Mouse (Mus musculus) layer of hippocampus, adult 18-20 months (tissue): ENCODE measurements at regions not wholly inside any gene's neighbourhood (a gene's known extent, or its start where the extent isn't known, plus 50 kb on each side); places are given as distances from the start of the nearest gene placed in this dataset.

ENCODE experiments used
- DNase-seq, 2 experiments: peaks; one replicate each; pipeline ENCODE4 v3.0.0; 2022; ENCODE audit warnings: low spot score in 2 of 2
- microRNA-seq, 2 experiments: library from miRNA; unstranded; fragments of <30 nt; microRNA quantifications; one replicate each; pipeline ENCODE4 v1.2.0; 2021

GRCm38 (mm10) chr14:110013229-110013628 lies 741.7 kb downstream of the Slitrk6 start:
- no peak for DNase-seq

GRCm38 (mm10) chr14:110007159-110007558 lies 747.8 kb downstream of the Slitrk6 start:
- no peak for DNase-seq

GRCm38 (mm10) chr14:109985026-109985425 lies 769.9 kb downstream of the Slitrk6 start:
- peak in 1 of 2 experiments; percentile 55 for DNase-seq

- peak; percentile 9 to 55 for DNase-seq
Observed at GRCm38 (mm10) chr14:109958008-109958407, 796.9 kb downstream of the Slitrk6 start.

- no peak for DNase-seq
Observed at GRCm38 (mm10) chr14:109941944-109942343, 813.0 kb downstream of the Slitrk6 start.

GRCm38 (mm10) chr14:109941162-109941561 lies 813.8 kb downstream of the Slitrk6 start:
- DNase-seq: no peak

GRCm38 (mm10) chr14:109937432-109937831 lies 817.5 kb downstream of the Slitrk6 start:
- no peak for DNase-seq

- DNase-seq: no peak
Observed at GRCm38 (mm10) chr14:109928977-109929376, 826.0 kb downstream of the Slitrk6 start.

GRCm38 (mm10) chr14:109891896-109892165 lies 863.1 kb downstream of the Slitrk6 start:
- no peak for DNase-seq

GRCm38 (mm10) chr14:109891151-109891895 lies 863.6 kb downstream of the Slitrk6 start:
- DNase-seq: peak in 1 of 2 experiments; percentile 33

GRCm38 (mm10) chr14:109876950-109877663 lies 877.8 kb downstream of the Slitrk6 start:
- DNase-seq: no peak

- DNase-seq: peak; percentile 19 to 79
Observed at GRCm38 (mm10) chr14:109874230-109874629, 880.7 kb downstream of the Slitrk6 start.

- peak in 1 of 2 experiments; percentile 20 for DNase-seq
Observed at GRCm38 (mm10) chr14:109840354-109841104, 914.4 kb downstream of the Slitrk6 start.

GRCm38 (mm10) chr14:109802522-109803126 lies 888.7 kb upstream of the Slitrk1 start:
- DNase-seq: no peak

- no peak for DNase-seq
Observed at GRCm38 (mm10) chr14:109772246-109772645, 858.3 kb upstream of the Slitrk1 start.

GRCm38 (mm10) chr14:109760892-109761291 lies 846.9 kb upstream of the Slitrk1 start:
- DNase-seq: no peak

Small RNAs in the stretch of these regions (microRNA-seq; reads per million reads assigned to microRNA genes)
- 0 reads per million in 2 experiments for gene Gm24369
